Mouse (Mus musculus) embryo, embryonic 10.5 days (tissue): ENCODE measurements around the gene Cfap54.

Experiments
- DNase-seq: peaks from one replicate; pipeline ENCODE4 v3.0.0-alpha.2; 2015; ENCODE audit warnings: low spot score

The Cfap54 gene

GRCm38 (mm10) chr10:92730339-92730738, 351.1 kb downstream of the Cfap54 start:
- no peak for DNase-seq

- no peak for DNase-seq
Measured at GRCm38 (mm10) chr10:92728723-92729122, 352.7 kb downstream of the Cfap54 start.
